Mouse (Mus musculus) G1E-ER4 (cell line): ENCODE measurements around the gene Ap1b1. TPM values are rescaled to one million over a fixed set of nuclear protein-coding genes. Genes with fewer than 3 reads are reported as not detected.
A peak's percentile ranks its signal among the peaks of the same experiment; 100 is the strongest.

ENCODE experiments used
- GATA1 ChIP-seq: IDR thresholded peaks from one replicate; pipeline ENCODE4 v1.8.0; 2012; ENCODE audit warnings: low read length, inconsistent platforms
- polyA plus RNA-seq: library from polyadenylated mRNA; stranded (reverse); fragments of >175 nt; gene quantifications from 2 replicates; pipeline ENCODE4 v1.2.3, GENCODE M21; 2012

Ap1b1 gene
- polyA plus RNA-seq, 1 experiment: 69.3 TPM

- no peak for TF ChIP-seq GATA1
These were observed 74.3 kb downstream of the Ap1b1 start for GRCm38 (mm10) chr11:5060756-5061412.

GRCm38 (mm10) chr11:5061413-5062139 lies 75.0 kb downstream of the Ap1b1 start:
- TF ChIP-seq GATA1: no peak

GRCm38 (mm10) chr11:5062326-5062725 lies 75.7 kb downstream of the Ap1b1 start:
- TF ChIP-seq GATA1: no peak

GRCm38 (mm10) chr11:5062860-5063505 lies 76.4 kb downstream of the Ap1b1 start:
- TF ChIP-seq GATA1: no peak

GRCm38 (mm10) chr11:5063561-5064281 lies 77.1 kb downstream of the Ap1b1 start:
- TF ChIP-seq GATA1: no peak

- no peak for TF ChIP-seq GATA1
These were observed 77.8 kb downstream of the Ap1b1 start for GRCm38 (mm10) chr11:5064282-5065055.

GRCm38 (mm10) chr11:5065056-5065821 lies 78.6 kb downstream of the Ap1b1 start, which contains the start of gene Gas2l1:
Gene Gas2l1 (minus strand): TSS chr11:5065327.
- no peak for TF ChIP-seq GATA1

GRCm38 (mm10) chr11:5067063-5067462 lies 80.4 kb downstream of the Ap1b1 start:
- TF ChIP-seq GATA1: peak; percentile 81

- peak; percentile 76 for TF ChIP-seq GATA1
These were observed 81.7 kb downstream of the Ap1b1 start for GRCm38 (mm10) chr11:5068126-5068971.

GRCm38 (mm10) chr11:5074882-5075281 lies 88.3 kb downstream of the Ap1b1 start:
- no peak for TF ChIP-seq GATA1

GRCm38 (mm10) chr11:5075760-5076159 lies 89.1 kb downstream of the Ap1b1 start:
- no peak for TF ChIP-seq GATA1

- no peak for TF ChIP-seq GATA1
These were observed 102.5 kb downstream of the Ap1b1 start for GRCm38 (mm10) chr11:5089147-5089546.

- no peak for TF ChIP-seq GATA1
These were observed 105.1 kb downstream of the Ap1b1 start for GRCm38 (mm10) chr11:5091706-5092105.

Other genes starting within 250 kb of the Ap1b1 start
- 0.03 and 0.08 TPM in 2 replicates for gene Cabp7, start 240.0 kb upstream of the Ap1b1 start, polyA plus RNA-seq
- 74.0 and 79.6 TPM in 2 replicates for gene Nf2, start 137.3 kb upstream of the Ap1b1 start, polyA plus RNA-seq
- 16.4 and 18.0 TPM in 2 replicates for gene Nipsnap1, start 112.9 kb upstream of the Ap1b1 start, polyA plus RNA-seq
- 4.3 and 9.9 TPM in 2 replicates for gene Thoc5, start 91.5 kb upstream of the Ap1b1 start, polyA plus RNA-seq
- 66.7 and 95.2 TPM in 2 replicates for gene Nefh, start 38.8 kb upstream of the Ap1b1 start, polyA plus RNA-seq
- gene Rasl10a, start 71.3 kb downstream of the Ap1b1 start, polyA plus RNA-seq: 0.06 TPM in 2 replicates
- gene Gas2l1, start 78.5 kb downstream of the Ap1b1 start, polyA plus RNA-seq: 209 and 286 TPM in 2 replicates
- gene Rhbdd3, start 112.1 kb downstream of the Ap1b1 start, polyA plus RNA-seq: 38.4 and 49.6 TPM in 2 replicates
- 924 and 1,277 TPM in 2 replicates for gene Ewsr1, start 112.4 kb downstream of the Ap1b1 start, polyA plus RNA-seq
- not detected in 2 replicates for gene Emid1, start 165.4 kb downstream of the Ap1b1 start, polyA plus RNA-seq